Comparison of ENCODE assay signal across 8 mouse cellular contexts in the genomic region with DNA sequence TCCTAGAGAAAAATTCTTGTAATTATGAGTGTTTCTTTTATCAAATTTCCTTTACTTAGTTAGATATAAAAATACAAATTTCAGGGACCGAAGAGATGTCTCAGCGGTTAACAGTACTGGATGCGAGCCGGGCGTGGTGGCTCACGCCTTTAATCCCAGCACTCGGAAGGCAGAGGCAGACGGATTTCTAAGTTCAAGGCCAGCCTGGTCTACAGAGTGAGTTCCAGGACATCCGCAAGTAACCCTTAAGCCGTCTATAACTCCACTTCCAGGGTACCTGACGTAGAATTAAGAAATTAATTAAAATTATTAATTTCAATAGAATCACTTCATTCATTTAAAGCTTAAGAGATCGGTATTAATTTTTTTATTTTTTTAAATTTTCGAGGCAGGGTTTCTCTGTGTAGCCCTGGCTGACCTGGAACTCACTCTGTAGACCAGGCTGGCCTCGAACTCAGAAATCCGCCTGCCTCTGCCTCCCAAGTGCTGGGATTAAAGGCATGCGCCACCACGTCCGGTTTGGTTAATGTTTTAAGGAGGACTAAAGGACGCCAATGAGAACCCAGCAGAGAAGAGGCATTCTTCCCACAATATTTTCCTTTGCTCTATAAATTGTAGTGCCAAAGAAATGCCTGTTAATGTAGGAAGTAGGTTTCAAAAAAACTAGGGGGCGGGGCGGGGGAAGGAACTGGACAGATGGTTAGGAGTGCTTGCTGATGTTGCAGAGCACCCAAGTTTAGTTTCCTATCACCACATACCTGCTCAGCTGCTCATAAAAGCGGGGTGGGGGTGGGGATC. TPM values are rescaled to one million over a fixed set of nuclear protein-coding genes. Genes with fewer than 3 reads are reported as not detected.
DNase-seq lines count a peak whose midpoint lies in the region; ATAC-seq and TF ChIP-seq lines count a peak whose summit lies in the region.

No protein-coding gene starts in this region.

- 66% methylated on average over 22 of the region's 22 CpGs for WGBS in thymus, adult 2 months
- 65% methylated on average over 22 of the region's 22 CpGs for WGBS in hindbrain, embryonic 15.5 days
- 66% methylated on average over 22 of the region's 22 CpGs for WGBS in midbrain, embryonic 16.5 days

- H3K4me1 ChIP-seq in thymus, adult 2 months (replicated peaks; ENCODE audit: control insufficient read depth, insufficient read depth, low read length), result no peaks in the 10 kb centered on the region; the same call in 1 of the 2 replicates
- H3K4me1 ChIP-seq in hindbrain, embryonic 15.5 days (replicated peaks), result peaks cover 23% of the 10 kb centered on the region
- peaks cover 14% of the 10 kb centered on the region for H3K4me1 ChIP-seq in midbrain, embryonic 16.5 days (ENCODE audit: control insufficient read depth, insufficient read depth, low read length)

- no peak for TF ChIP-seq CTCF in thymus, adult 2 months (IDR thresholded peaks at IDR 0.05; ENCODE audit: borderline replicate concordance, control insufficient read depth, extremely low read depth, insufficient read depth, low read length, poor library complexity)

- peak overlapping the region; percentile 85; the same call in 1 of the 2 replicates for H3K9ac ChIP-seq in hindbrain, embryonic 15.5 days
- peak overlapping the region; percentile 78; the same call in 1 of the 2 replicates for H3K9ac ChIP-seq in midbrain, embryonic 16.5 days (ENCODE audit: low read depth, low read length)

- DNase-seq in embryo, embryonic 10 days (ENCODE audit: low spot score), result peak; percentile 12
- DNase-seq in embryo, embryonic 9.5 days (ENCODE audit: extremely low spot score), result no peak
- DNase-seq in thymus, adult 2 months, result no peak
- no peak for DNase-seq in thymus, postnatal 25 days
- no peak for DNase-seq in adrenal gland, adult (ENCODE audit: inconsistent age in 2 of 2, low spot score in 1 of 2)

- no peak for ATAC-seq in hindbrain, embryonic 15.5 days (ENCODE audit: low FRiP score, low read depth)
- ATAC-seq in midbrain, embryonic 16.5 days, result no peak
- ATAC-seq in megakaryocyte-erythroid progenitor cell, adult 5-6 weeks (replicated peaks; ENCODE audit: low FRiP score, low TSS enrichment, poor library complexity, severe bottlenecking), result no peak

- H3K4me2 ChIP-seq in hindbrain, embryonic 15.5 days, result peak overlapping the region; percentile 54
- H3K4me2 ChIP-seq in midbrain, embryonic 16.5 days (ENCODE audit: low read length), result peak overlapping the region; percentile 65

- no peak for TF ChIP-seq POLR2A in thymus, adult 2 months (IDR thresholded peaks at IDR 0.05; ENCODE audit: control insufficient read depth, extremely low read depth, insufficient read depth, low read length, poor library complexity)

- H3K27me3 ChIP-seq in thymus, adult 2 months (ENCODE audit: control insufficient read depth, insufficient read depth, low read length), result no peaks in the 10 kb centered on the region
- no peaks in the 10 kb centered on the region for H3K27me3 ChIP-seq in hindbrain, embryonic 15.5 days
- H3K27me3 ChIP-seq in midbrain, embryonic 16.5 days (ENCODE audit: control insufficient read depth, insufficient read depth, low read depth, low read length), result no peaks in the 10 kb centered on the region

- no peaks in the 10 kb centered on the region for H3K9me3 ChIP-seq in hindbrain, embryonic 15.5 days
- H3K9me3 ChIP-seq in midbrain, embryonic 16.5 days (replicated peaks; ENCODE audit: control insufficient read depth, low read length, poor library complexity, severe bottlenecking), result no peaks in the 10 kb centered on the region

- H3K27ac ChIP-seq in thymus, adult 2 months (ENCODE audit: control insufficient read depth, insufficient read depth, low read length), result peak overlapping the region; percentile 96
- H3K27ac ChIP-seq in hindbrain, embryonic 15.5 days (replicated peaks), result peak overlapping the region; percentile 97
- H3K27ac ChIP-seq in midbrain, embryonic 16.5 days (ENCODE audit: low read length), result peak overlapping the region; percentile 95

- no peaks in the 10 kb centered on the region for H3K36me3 ChIP-seq in thymus, adult 2 months (ENCODE audit: control insufficient read depth, insufficient read depth, low read length)
- no peaks in the 10 kb centered on the region for H3K36me3 ChIP-seq in hindbrain, embryonic 15.5 days
- no peaks in the 10 kb centered on the region for H3K36me3 ChIP-seq in midbrain, embryonic 16.5 days (ENCODE audit: control insufficient read depth, insufficient read depth, low read length)

- no peak overlapping the region for H3K4me3 ChIP-seq in thymus, adult 2 months (ENCODE audit: control insufficient read depth, insufficient read depth, low read length)
- H3K4me3 ChIP-seq in hindbrain, embryonic 15.5 days, result peak overlapping the region; percentile 97
- peak overlapping the region; percentile 98 for H3K4me3 ChIP-seq in midbrain, embryonic 16.5 days (ENCODE audit: low read depth, low read length)

RNA-seq across cellular contexts. Expression of a gene that starts 1.2 kb away (rescaled TPM):
- 23.9 and 24.1 TPM in 2 replicates for polyA plus RNA-seq in thymus, adult 2 months (2012; rRNA removed)
- 103 and 104 TPM in 2 replicates for polyA plus RNA-seq in hindbrain, embryonic 15.5 days (2015; fragmentation: Nextera tagmentation; extraction: Ambion mirVana)
- polyA plus RNA-seq in midbrain, embryonic 16.5 days (2015; fragmentation: Nextera tagmentation; extraction: Ambion mirVana), result 124 and 130 TPM in 2 replicates
- 72.9 and 80.5 TPM in 2 replicates for total RNA-seq in megakaryocyte-erythroid progenitor cell, adult 5-6 weeks (2014; fragmentation: Nextera tagmentation)
- 45.8 and 46.2 TPM in 2 replicates for total RNA-seq in megakaryocyte-erythroid progenitor cell, adult 5-6 weeks (2017)

RNA-seq across cellular contexts. Expression of a gene that starts 17.5 kb away (rescaled TPM):
- 378 and 530 TPM in 2 replicates for polyA plus RNA-seq in thymus, adult 2 months (2012; rRNA removed)
- polyA plus RNA-seq in hindbrain, embryonic 15.5 days (2015; fragmentation: Nextera tagmentation; extraction: Ambion mirVana), result 1,149 and 1,194 TPM in 2 replicates
- 1,014 and 1,037 TPM in 2 replicates for polyA plus RNA-seq in midbrain, embryonic 16.5 days (2015; fragmentation: Nextera tagmentation; extraction: Ambion mirVana)
- total RNA-seq in megakaryocyte-erythroid progenitor cell, adult 5-6 weeks (2014; fragmentation: Nextera tagmentation), result 940 and 1,011 TPM in 2 replicates
- 182 and 210 TPM in 2 replicates for total RNA-seq in megakaryocyte-erythroid progenitor cell, adult 5-6 weeks (2017)
